In genomic region chr11:109362463-109363190, GRCm38 (mm10) we compare ENCODE assay signal across 7 mouse cellular contexts. TPM values are rescaled to one million over a fixed set of nuclear protein-coding genes. Genes with fewer than 3 reads are reported as not detected.
DNase-seq lines count a peak whose midpoint lies in the region; ATAC-seq lines count a peak whose summit lies in the region.

Gene Gna13 (plus strand): TSS chr11:109362831.

- H3K4me1 ChIP-seq in intestine, embryonic 16.5 days (ENCODE audit: control insufficient read depth, insufficient read depth, low read length), result peaks cover 57% of the 10 kb centered on the region
- H3K4me1 ChIP-seq in midbrain, embryonic 11.5 days (ENCODE audit: control insufficient read depth, insufficient read depth, low read length), result peaks cover 24% of the 10 kb centered on the region

- peak within 1 kb of the TSS; percentile 98 for H3K27ac ChIP-seq in intestine, embryonic 16.5 days (ENCODE audit: low read length)
- peak within 1 kb of the TSS; percentile 89 for H3K27ac ChIP-seq in midbrain, embryonic 11.5 days (ENCODE audit: low read depth, low read length)

- H3K4me2 ChIP-seq in intestine, embryonic 16.5 days (ENCODE audit: low read depth, low read length), result peak within 1 kb of the TSS; percentile 67
- H3K4me2 ChIP-seq in midbrain, embryonic 11.5 days, result peak within 1 kb of the TSS; percentile 79

- intact Hi-C loops in left cerebral cortex, postnatal 36 days (cut with DNase I), result loop anchor here (5.0 kb wide), 1 partner anchor 65 kb away; the partner anchor contains the start of gene Amz2

- H3K9me3 ChIP-seq in intestine, embryonic 16.5 days (ENCODE audit: control insufficient read depth, low read length), result no peaks in the 10 kb centered on the region
- no peaks in the 10 kb centered on the region for H3K9me3 ChIP-seq in midbrain, embryonic 11.5 days (ENCODE audit: control insufficient read depth, low read length)

- peaks cover 3% of the 10 kb centered on the region; the same call in 1 of the 2 replicates for H3K36me3 ChIP-seq in intestine, embryonic 16.5 days (ENCODE audit: control insufficient read depth, insufficient read depth, low read length)
- peaks cover 2% of the 10 kb centered on the region; the same call in 1 of the 2 replicates for H3K36me3 ChIP-seq in midbrain, embryonic 11.5 days (ENCODE audit: control insufficient read depth, insufficient read depth, low read length)

- peak within 1 kb of the TSS; percentile 98 for H3K9ac ChIP-seq in intestine, embryonic 16.5 days (ENCODE audit: low read depth, low read length)
- peak within 1 kb of the TSS; percentile 92 for H3K9ac ChIP-seq in midbrain, embryonic 11.5 days (ENCODE audit: low read length)

- peak; percentile 89 for ATAC-seq in intestine, embryonic 16.5 days
- ATAC-seq in midbrain, embryonic 11.5 days (ENCODE audit: low FRiP score), result peak; percentile 85

- DNase-seq in adrenal gland, adult 2 months, result peak; percentile 96
- peak; percentile 84 for DNase-seq in embryo, embryonic 11.5 days (ENCODE audit: low read depth, low spot score)
- peak; percentile 85 to 93 for DNase-seq in gastrocnemius, postnatal 4 days (ENCODE audit: low spot score in 2 of 2)
- DNase-seq in left cerebral cortex, postnatal 36 days (ENCODE audit: low spot score in 2 of 2), result peak; percentile 91 to 92
- DNase-seq in midbrain, embryonic 11.5 days (ENCODE audit: low spot score, missing footprints), result peak; percentile 99
- peak; percentile 95 for DNase-seq in skeletal muscle tissue, adult 2 months (ENCODE audit: low read depth, low spot score)

- H3K4me3 ChIP-seq in intestine, embryonic 16.5 days (ENCODE audit: low read length), result peak within 1 kb of the TSS; percentile 91
- H3K4me3 ChIP-seq in midbrain, embryonic 11.5 days (ENCODE audit: low read depth, low read length), result peak within 1 kb of the TSS; percentile 77

- H3K27me3 ChIP-seq in intestine, embryonic 16.5 days (replicated peaks; ENCODE audit: control insufficient read depth, insufficient read depth, low read length), result no peaks in the 10 kb centered on the region
- no peaks in the 10 kb centered on the region; the same call in 1 of the 2 replicates for H3K27me3 ChIP-seq in midbrain, embryonic 11.5 days (ENCODE audit: control insufficient read depth, insufficient read depth, low read length)

- under 1% methylated on average over 62 of the region's 89 CpGs for WGBS in intestine, embryonic 16.5 days
- whole genome bisulfite sequencing in midbrain, embryonic 11.5 days, result 1% methylated on average over 67 of the region's 89 CpGs

RNA-seq across cellular contexts. Expression of gene Gna13, which starts in this region (rescaled TPM):
- 10 to 100 TPM; 59.8 to 61.8 TPM for total RNA-seq in adrenal gland, adult 2 months (2021)
- polyA plus RNA-seq in adrenal gland, adult 2 months (2012; rRNA removed), result 21.7 and 23.2 TPM in 2 replicates
- 10 to 100 TPM; 47.3 to 54.5 TPM for total RNA-seq in gastrocnemius, postnatal 4 days (2021)
- polyA plus RNA-seq in intestine, embryonic 16.5 days (2015; fragmentation: Nextera tagmentation; extraction: Ambion mirVana), result 36.1 and 39.6 TPM in 2 replicates
- 10 to 100 TPM; 47.6 to 48.0 TPM for total RNA-seq in left cerebral cortex, postnatal 36 days (2021)
- 19.4 and 20.4 TPM in 2 replicates for polyA plus RNA-seq in midbrain, embryonic 11.5 days (2014; fragmentation: Nextera tagmentation; extraction: Ambion mirVana)

Comparison
In these comparisons a context has a peak if more than half of its experiments do, and no peak if none do; other contexts are left out.
1. Peak in every context shown above with its lines: DNase-seq, ATAC-seq, H3K4me3 ChIP-seq and H3K27ac ChIP-seq.